Mouse (Mus musculus): ENCODE results near the gene Mrps23.
"Not testable (repeated sequence)": the region's sequence is repeated elsewhere in the genome, so short reads cannot be mapped to it uniquely, and the experiment has no call there.

The Mrps23 gene

DNA sequence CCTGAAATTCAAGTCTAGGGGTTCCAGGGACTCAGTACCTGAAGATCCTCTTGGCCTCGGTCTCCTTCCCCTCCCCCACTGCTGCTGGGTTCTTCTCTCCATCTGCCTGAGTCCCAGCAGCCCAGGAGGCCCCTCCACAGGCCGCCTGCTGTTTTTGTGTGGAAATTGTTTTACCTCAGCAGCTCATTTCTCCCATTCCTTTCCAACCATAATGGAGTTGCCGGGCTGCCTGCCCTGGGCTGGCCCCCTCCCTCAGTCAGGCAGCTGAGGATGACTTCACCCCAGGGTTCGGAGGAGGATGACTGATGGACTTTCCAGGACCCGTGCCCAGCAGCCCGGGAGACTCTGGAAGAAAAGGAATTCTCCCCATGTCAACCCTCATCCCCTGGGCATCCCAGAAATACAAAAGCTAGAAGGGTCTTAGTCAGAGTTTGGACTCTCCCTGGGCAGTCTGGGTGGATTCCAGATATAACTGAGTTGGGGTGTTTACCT lies 23.7 kb upstream of the Mrps23 start:
- peak; percentile 75 for DNase-seq

DNA sequence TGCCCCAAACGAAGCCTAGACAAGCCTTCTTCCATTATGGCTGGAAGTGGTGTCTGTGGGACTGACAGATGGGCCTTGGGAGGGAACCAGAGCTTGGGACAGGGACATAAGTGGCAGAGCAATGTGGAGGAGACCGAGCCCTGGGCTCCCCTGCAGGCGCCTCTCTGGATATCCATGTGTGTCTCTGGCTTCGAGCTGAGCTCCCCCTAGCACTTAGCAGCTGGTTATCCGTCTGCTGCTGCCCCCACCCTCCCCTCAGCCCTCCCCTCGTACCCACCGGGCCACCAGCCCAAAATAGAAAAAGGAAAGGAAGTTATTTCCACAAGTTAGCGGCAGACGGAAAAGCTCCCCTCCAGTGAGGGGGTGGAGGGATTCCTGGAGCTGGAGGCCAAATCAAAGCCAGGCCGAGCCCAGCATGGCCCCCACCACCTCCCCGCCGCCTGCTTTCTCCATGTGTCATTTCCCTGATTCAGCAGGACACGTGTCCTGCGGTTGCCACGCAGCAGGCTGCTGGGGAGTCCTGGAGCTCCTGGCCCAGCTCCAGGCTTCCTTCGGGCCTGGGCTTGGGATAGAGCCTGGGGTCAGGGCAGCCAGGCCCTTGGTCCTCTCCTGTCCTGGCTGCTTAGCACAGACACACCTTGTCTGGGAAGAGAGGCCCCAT lies 23.1 kb upstream of the Mrps23 start:
- peak; percentile 93 for DNase-seq

DNA sequence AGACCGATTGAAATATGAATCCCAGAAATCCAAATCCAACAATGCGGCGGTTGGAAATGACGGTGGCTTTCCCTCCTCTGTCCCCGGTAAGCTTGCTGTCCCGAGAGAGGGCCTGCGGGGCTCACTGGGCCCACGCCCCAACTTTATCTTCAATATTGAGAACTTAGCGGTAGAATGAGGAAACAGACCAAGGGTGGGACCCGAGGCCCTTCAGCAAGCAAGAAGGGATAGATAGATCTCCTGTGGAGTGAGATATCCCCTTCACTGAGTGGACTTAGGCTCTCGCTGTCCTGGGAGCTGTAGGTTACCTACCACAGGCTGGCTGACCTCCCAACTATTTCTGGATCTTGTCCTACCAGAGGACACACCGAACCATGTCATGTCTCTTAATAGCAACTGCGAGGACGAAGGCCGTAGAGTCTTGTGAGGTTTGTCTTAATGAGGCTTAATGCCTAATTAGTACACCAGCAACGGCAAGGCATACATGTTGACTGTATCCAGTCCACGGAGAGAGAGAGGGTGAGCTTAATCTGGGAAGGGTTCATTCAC lies 19.5 kb upstream of the Mrps23 start:
- DNase-seq: no peak

DNA sequence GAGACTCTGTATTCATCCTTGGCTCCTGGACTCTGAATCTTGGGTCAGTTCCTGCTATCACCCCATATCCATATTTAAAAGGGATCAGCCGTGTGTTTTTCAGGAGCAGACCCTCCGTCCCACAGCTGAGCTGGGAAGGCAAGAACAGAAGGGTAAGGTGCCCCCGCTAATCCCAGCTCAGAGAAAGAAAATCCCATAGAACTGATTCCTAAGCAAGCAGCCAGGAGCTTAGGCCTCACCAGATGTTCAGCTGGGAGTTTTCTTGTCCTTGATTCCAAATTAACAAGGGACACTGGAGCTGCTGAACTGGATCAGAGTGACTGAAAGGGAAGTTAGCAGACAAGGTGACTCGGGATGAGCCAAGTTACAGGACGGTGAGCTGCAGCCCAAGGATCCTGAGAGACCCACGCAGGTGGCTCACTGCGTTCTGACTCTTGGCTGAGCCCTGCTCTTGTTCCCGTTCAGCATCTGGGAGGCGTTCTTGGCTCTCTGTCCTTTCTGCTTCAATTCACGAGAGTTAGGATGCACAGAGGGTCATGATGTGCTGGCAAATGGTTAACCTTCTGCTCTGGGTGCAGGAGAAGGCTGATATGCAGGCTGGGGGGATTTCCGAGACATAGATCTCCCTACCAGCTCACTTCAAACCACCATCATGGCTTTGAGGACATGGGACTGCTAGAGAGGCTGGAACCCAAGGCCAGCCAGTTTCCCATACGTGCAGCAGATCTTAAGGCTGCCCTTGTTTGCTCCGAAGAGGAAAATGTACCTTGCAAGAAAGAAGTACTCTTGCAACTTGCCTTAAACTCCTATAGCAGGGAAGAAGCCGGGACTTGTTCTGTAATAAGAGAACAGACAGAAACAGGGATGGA lies 17.9 kb upstream of the Mrps23 start:
- DNase-seq: no peak

DNA sequence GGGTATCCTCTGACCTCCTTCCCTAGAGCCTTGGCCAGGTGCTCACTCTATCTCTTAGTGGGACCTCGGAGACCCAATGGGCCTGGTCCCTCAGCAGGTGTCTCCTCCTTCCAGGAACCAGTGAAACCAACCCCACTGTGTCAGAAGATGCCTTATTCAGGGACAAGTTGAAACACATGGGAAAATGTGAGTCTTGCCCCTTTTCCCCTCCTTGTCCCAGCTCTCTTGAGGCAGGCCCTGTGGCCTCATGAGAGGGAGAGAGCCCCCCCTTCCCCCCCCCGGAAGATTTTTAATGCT lies 17.3 kb upstream of the Mrps23 start:
- DNase-seq: no peak

DNA sequence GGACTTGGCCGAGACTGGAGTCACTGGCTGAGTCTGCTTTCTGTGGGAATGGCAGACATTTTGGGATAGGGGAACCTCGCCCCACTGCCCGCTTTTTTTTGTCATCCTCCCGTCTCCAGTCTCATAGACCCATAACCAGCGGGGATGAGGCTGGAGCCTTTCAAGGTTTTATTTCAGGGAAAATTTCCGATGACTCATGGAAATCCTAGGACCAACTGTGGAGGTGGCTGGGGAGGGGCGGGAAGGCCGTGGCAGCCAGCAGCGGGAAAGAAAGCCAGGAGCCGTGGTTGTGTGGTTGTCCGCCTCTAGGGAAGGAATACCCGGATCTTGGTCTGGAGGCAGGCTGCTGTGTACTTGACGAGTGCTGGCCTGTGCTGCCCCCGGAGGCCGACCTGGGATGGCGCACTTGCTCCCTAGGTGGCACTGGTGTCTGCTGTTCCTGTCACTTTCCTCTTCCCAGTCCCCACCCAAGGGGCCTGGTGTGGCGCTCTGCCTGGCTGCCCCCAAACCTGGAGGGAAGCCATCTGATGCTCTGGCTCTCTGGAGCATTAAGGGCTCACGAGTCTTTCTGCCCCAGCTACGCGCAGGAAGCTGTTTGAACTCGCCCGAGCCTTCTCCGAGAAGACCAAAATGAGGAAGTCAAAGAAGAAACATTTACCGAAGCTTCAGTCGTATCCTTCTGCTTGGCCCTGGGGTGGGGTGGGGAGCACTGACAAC lies 16.6 kb upstream of the Mrps23 start:
- peak; percentile 95 for DNase-seq

DNA sequence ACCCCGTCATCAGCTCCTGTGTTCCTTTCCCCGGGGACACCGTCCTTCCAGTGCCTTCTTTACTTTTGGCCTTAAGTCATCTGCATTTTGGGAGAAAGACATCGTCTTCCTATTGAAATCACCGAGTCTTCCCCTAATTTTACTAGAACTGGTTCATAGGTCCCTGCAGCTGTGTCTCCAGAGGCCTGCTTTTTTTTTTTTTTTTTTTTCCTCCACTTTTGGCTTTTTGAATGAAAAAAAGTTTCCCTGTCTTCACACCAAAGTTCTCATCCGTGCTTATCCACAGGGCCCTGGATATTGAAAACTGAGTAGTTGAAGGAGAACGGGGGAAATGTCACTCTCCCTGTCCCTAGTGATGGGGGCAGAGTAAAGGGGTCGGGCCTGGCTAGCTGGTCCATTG lies 16.0 kb upstream of the Mrps23 start:
- DNase-seq: no peak

DNA sequence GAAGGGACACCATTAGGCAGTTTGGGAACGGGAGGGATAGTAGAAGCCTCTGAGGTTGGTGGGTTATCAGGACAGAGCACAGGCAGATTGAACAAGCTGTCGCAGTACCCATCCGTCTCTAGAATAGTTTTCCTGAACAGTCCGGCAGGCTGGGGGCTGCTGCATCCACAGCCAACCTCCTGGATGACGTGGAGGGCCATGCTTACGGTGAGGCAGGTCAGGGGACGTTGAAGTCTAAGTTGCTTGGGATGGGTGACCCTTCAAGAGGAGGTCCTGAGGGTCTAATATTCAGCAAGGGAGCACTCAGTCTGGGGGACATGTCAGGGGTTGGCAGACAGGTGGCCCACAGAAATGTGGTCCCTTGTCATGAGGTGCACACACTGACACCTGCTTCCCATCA lies 15.6 kb upstream of the Mrps23 start:
- no peak for DNase-seq

DNA sequence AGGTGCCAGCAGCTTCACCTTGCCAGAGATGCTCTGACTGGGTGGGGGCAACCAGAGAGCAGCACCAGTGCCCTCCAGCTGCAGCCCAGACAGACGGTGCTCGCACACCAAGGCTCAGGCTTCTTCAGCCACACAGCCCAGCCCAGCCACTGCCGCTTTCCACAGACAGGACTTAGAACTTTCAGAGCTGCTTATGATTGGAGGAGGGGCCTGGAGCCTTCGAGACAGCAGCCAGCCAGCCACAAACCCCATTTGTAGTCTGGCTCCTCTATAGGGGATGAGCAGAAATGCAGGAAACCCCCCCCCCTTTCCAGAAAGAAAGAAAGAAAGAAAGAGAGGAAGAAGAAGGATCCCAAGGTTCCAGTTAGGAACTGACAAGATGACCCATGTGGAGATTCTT lies 11.6 kb upstream of the Mrps23 start:
- peak; percentile 71 for DNase-seq

DNA sequence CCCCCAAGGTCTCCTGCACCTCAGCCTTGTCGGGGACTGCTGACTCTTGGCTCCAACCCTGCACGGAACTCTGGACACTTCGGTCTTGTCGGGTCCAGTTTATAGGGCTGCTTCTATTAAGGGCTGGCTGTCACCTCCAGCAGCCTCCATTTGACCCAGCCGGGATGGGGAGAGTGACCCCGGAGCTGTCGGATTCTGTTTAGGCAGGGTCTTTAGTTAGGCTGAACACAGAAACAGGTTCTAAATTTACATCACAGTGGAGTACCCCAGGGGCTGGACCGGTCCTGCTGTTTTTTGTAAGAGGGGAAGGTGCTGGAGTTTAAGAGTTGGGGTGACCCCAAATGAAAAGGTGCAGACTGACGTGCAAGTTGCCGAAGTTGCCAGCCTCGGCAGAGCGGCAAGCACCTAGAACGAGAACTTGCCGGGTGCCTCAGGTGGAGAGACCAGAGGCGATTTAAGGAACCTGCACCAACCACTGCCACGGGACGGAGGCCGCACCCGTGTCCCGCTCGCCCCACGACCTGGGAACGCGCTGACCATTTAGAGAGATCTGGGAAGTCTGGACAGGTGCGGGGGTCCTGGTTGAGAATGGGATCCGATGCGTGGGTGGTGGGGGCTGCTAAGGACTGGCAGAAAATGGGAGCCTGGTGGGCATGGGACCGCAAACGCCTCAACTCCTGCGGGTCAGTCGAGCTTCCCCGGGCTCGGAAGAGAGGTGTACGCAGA lies 10.9 kb upstream of the Mrps23 start:
- DNase-seq: no peak

DNA sequence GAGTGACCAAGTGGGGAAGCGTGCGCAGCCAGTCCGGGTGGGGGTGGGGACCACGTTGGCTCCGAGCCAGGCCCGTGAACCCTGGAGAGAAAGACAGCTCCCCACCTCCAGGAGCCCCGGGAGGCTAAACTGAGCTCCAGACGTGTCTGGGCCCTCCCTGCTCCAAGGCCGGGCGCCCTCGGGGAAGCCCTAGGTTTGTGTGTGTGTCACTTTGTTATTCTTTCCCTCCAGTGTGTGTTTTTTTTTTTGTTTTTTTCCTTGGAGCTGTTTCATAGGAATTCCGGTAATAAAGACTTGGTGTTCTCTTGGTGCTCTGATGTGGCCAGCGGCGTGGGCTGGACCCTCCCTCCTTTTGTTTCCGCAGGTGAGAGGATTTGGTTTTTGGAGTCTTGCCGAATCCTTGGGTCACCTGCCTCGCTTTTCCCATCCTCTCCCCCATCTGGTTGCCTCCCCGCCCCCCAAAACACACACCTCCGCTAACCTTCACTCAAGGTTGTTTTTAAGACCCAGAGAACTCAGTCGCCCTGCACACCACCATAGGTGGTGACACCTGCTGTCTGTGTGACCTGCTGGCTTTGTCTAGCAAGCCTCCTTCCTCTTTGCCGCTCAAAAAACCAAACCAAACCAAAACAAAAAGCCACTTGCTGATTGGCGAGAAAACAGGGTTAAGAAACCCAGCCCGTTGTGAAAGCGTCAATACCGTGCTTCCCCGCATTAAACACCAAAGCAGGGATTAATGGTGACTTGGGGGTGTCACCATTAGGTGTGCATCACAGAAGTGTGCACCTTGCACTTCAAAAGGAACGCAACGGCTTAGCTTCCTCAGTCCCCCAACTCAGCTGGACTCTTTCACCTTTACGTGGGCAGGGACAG lies 10.1 kb upstream of the Mrps23 start:
- peak; percentile 45 for DNase-seq

DNA sequence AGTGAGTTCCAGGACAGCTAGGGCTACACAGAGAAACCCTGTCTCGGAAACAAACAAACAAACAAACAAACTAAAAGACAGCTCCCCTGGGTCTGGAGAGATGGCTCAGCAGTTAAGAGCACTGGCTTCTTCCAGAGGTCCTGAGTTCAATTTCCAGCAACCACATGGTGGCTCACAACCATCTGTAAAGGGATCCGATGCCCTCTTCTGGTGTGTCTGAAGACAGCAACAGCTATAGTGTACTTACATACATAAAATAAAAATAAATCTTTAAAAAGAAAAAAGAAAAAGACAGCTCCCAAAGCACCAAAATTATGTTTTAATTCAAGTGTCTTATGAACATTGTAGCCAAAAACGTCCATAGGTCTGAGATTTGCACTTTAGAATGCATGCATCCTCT lies 8.5 kb upstream of the Mrps23 start:
- DNase-seq: not testable (repeated sequence)

DNA sequence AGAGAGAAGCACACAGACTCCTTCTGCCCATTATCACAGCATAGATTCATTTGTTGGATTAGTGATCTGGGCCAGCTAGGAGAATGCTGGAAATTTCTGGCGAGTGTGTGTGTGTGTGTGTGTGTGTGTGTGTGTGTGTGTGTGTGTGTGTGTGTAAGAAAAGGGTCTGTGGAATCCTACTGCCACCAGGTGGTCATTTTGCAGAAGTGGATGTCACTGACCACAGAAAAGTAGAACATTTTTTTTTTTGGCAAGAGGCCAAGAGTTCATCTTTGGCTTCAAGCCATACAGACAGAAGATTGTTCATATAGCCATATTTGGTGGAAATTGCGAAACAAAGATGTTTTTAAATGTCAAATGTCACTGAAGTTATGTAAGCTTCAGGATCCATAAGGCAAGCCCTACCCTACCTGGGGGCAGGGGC lies 7.0 kb upstream of the Mrps23 start:
- peak; percentile 87 for DNase-seq

DNA sequence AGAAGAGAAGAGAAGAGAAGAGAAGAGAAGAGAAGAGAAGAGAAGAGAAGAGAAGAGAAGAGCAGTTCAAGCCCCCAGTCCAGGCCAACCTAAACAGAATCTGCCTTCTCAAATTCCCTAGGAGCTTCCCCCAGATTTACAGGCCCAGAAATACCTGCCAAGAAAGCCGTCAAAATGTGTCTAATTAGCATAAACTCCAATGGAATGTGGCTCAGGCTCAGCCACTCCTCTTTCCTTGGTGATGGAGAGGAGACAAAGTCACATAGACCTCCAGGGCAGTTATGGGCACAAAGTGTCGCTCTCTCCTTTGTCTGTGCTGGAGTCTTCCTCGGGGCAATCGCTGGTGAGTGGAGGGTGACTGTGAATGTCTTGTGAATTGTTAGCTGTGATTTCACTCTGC lies 6.0 kb upstream of the Mrps23 start:
- no peak for DNase-seq

DNA sequence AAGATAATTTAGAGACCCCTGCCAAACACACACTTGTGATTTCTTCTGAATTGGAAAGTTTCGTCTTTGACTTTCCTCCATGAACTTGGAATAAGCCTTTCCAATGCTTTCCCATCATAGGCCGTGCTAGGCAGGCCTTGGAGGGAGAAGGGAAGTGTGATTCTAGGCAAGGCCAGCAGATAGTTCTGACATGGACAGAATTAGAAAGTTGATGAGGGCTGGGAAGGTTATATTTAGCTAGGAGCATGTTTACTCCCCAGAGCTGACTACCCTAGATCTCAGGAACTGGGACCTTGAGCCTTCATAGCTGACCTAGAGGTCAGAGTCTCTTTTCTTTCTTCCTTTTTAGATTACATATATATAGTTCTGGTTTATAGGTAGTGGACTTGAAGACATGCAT lies 3.0 kb upstream of the Mrps23 start:
- DNase-seq: no peak

DNA sequence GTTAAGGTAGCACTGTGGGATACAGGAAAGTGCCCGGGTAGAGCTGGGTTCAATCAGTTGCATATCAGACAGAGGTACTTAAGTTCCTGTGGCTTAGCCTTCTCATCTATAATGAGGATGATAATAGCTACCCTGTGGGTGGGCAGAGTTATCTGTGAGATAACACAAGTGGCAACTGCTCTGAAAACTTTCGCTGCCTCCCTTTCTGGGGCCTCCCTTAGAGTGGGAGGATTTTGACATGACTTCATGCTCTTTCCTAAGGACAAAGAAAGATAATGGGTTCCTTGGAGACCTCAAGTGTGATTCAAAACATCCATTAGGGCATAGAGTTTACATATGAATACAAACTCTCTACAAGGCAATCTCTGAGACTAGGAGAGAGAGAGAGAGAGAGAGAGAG lies 2.1 kb upstream of the Mrps23 start:
- DNase-seq: no peak

DNA sequence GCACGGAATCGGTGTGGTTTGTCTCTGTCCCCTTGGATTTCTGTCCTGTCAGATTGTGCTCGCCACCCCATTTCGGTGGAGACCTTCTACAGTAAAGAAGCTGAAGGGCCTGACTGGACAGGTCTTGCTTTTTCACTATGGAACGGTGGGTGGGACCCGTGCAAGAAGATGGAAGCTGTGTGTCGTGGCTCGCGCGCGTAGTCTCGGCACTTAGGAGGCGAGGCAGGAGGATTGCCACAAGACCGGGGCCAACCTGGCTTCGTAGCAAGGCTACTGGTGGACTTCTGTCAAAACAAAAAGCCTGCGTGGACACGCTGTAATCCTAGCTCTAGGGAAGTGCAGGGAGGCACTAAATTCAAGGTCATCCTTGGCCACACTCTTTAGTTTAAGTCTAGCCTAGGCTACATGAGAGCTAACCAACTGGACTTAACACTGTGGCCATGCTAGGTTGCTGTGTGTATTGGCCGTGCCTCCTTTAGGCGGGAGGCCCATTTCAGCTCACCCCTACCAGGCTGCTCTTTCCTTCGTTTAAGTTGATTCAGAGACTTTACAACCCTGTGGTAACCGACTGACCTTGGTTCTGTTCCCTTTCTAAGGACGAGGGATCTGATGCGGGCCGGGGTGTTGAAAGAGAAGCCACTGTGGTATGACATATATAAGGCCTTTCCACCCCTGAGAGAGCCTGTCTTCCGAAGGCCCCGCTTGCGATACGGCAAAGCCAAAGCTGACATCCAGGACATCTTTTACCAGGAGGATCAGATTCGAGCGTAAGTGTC lies 593 bp downstream of the Mrps23 start:
- DNase-seq: no peak

DNA sequence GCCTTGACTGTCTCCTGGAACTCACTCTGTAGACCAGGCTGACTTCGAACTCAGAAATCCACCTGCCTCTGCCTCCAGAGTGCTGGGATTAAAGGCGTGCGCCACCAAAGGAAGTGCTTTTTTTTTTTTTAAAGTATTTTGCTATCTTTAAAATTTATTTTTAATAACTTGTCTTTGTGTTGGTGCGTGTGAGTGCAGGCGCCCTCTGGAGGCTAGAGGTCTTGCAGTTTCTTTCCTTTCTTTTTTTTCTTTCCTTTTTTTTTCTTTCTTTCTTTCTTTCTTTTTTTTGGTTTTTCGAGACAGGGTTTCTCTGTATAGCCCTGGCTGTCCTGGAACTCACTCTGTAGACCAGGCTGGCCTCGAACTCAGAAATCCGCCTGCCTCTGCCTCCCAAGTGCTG lies 2.4 kb downstream of the Mrps23 start:
- DNase-seq: peak; percentile 39

DNA sequence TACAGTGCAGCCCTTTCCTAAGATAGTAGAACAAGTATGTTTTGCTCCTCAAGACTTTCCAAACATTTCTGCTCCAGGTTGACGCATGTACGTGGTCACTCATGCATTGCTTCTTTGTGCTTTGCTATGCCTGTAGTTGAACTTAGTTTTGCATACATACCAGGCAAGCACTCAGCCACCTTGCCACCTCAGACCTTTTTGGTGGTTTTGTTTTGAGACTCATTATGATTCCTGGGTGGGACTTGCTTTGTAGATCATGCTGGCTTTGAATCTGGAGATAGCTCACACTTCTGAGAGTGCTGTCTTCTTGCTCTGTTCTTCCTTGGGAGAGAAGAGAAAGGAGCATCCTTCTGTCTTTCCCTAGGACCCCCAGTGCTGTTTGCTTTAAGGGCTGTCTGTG lies 3.5 kb downstream of the Mrps23 start:
- no peak for DNase-seq

DNA sequence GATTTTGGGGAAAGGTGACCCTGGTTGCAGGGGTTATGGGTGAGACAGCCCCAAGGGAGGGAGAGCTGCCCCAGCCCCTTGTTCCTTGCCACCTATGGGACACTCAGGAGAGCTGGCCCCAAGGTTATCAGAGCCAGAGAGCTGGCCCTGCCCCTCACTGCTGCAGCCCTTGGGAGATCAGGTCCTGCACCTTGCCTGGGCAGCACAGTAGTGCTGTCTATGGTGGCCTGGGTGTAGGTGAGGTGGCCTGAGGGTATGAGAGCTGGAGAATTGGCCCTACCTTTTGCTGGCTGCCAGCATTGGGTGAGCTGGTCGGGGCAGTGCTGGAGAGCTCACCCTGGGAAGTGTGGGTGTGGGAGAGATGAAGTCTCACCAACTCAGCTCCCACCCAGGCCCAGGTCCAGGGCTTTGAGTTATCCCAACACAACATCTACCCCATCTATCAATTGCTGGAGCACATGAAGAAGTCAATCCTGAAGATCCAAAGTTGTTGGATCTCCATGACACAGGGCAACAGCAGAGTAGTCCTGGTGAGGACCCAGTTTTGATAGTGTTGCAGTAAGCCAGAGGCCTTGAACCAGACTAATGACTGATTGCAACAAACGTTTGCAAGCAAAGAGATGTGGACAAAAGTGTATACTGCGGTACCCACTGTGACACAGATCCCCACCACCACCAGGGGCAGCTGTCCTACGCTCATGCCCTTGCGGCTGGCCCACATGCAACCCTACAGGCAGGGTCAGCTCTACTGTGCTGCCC lies 7.8 kb downstream of the Mrps23 start:
- DNase-seq: no peak

Data from lung, postnatal 10 days (tissue).